Mouse (Mus musculus): Measurements from ENCODE around the gene Mfap1a.
"Not testable (repeated sequence)": the region's sequence is repeated elsewhere in the genome, so short reads cannot be mapped to it uniquely, and the experiment has no call there.

The Mfap1a gene

GRCm38 (mm10) chr2:121473301-121474179, 32.9 kb downstream of the Mfap1a start, which contains the start of gene Mfap1b:
TSS of gene Mfap1b (minus strand) at chr2:121474067.
- peak; percentile 74 for DNase-seq

GRCm38 (mm10) chr2:121472783-121473182, 33.7 kb downstream of the Mfap1a start:
- not testable (repeated sequence) for DNase-seq

GRCm38 (mm10) chr2:121468982-121469381, 37.5 kb downstream of the Mfap1a start:
- DNase-seq = not testable (repeated sequence)

GRCm38 (mm10) chr2:121460071-121460470, 46.4 kb downstream of the Mfap1a start:
- no peak for DNase-seq

GRCm38 (mm10) chr2:121456692-121457642, 49.5 kb downstream of the Mfap1a start, which contains the start of gene Serinc4:
TSS of gene Serinc4 (minus strand) at chr2:121456781.
- peak; percentile 78 for DNase-seq

- DNase-seq = no peak
Observed at GRCm38 (mm10) chr2:121455534-121455933, 50.9 kb downstream of the Mfap1a start.

GRCm38 (mm10) chr2:121453917-121454316, 52.5 kb downstream of the Mfap1a start:
- DNase-seq = no peak

GRCm38 (mm10) chr2:121452990-121453389, 53.5 kb downstream of the Mfap1a start, which contains the start of gene Hypk:
TSS of gene Hypk (plus strand) at chr2:121453290.
- no peak for DNase-seq

- DNase-seq = no peak
Observed at GRCm38 (mm10) chr2:121452361-121452760, 54.1 kb downstream of the Mfap1a start.

- DNase-seq = no peak
Observed at GRCm38 (mm10) chr2:121450093-121450492, 56.4 kb downstream of the Mfap1a start.

- DNase-seq = peak; percentile 51
Observed at GRCm38 (mm10) chr2:121449545-121450011, 56.9 kb downstream of the Mfap1a start.

- DNase-seq = peak; percentile 98
Observed at GRCm38 (mm10) chr2:121448739-121449535, 57.5 kb downstream of the Mfap1a start, which contains the start of gene Serf2. TSS of gene Serf2 (plus strand) at chr2:121449195.

- DNase-seq = no peak
Observed at GRCm38 (mm10) chr2:121448136-121448535, 58.3 kb downstream of the Mfap1a start.

GRCm38 (mm10) chr2:121447006-121447405, 59.5 kb downstream of the Mfap1a start:
- no peak for DNase-seq

GRCm38 (mm10) chr2:121446506-121446905, 60.0 kb downstream of the Mfap1a start:
- DNase-seq = no peak

GRCm38 (mm10) chr2:121445117-121445516, 61.3 kb downstream of the Mfap1a start:
- no peak for DNase-seq

- no peak for DNase-seq
Observed at GRCm38 (mm10) chr2:121444178-121444577, 62.3 kb downstream of the Mfap1a start, which contains the start of gene Ell3. TSS of gene Ell3 (minus strand) at chr2:121444278.

- no peak for DNase-seq
Observed at GRCm38 (mm10) chr2:121443068-121443349, 63.5 kb downstream of the Mfap1a start.

- DNase-seq = no peak
Observed at GRCm38 (mm10) chr2:121442259-121443067, 64.0 kb downstream of the Mfap1a start.

Measured in right cerebral cortex, postnatal 14 days (tissue).